ENCODE assay signal across 8 mouse cellular contexts in the genomic region with DNA sequence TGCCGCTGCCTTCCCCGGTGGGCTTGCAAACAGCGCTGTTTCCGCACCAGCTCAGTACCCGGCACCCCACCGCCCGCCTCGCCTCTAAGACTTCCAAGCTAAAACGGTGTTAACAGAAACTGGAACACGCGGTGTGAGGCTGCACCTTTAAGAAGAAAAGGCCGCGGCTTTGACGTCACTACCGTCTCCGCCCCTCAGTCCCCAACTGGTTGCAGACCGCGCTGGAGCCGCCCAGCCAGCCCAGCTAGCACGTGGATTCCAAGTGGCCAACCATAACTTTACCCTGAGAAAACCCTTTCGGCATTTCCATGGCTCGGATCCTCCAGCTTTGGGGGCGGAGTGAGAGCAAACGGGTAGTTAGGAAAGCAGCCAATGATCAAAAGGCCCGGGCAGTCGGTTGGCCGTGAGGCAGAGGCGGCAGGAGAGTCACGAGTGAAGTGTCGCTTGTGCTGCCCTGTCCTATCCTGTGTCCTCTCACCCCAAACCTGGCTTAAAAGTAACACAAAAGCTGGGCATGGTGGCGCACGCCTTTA. TPM values are rescaled to one million over a fixed set of nuclear protein-coding genes. Genes with fewer than 3 reads are reported as not detected.
DNase-seq lines count a peak whose midpoint lies in the region; ATAC-seq lines count a peak whose summit lies in the region.

No protein-coding gene starts in this region.

- H3K27ac ChIP-seq in heart, embryonic 14.5 days (replicated peaks in 1 of 2; ENCODE audit: control insufficient read depth in 1 of 2, insufficient read depth in 1 of 2, low read depth in 2 of 2, low read length in 2 of 2) = peak overlapping the region; percentile 99
- H3K27ac ChIP-seq in liver, embryonic 13.5 days = peak overlapping the region; percentile 97
- peak overlapping the region; percentile 90 for H3K27ac ChIP-seq in stomach, embryonic 16.5 days (ENCODE audit: low read length)

- DNase-seq in c-Kit-negative CD71-positive TER-119-positive erythroid progenitor cells, embryonic 14.5 days (ENCODE audit: low read depth, low spot score) = peak; percentile 97
- peak; percentile 98 for DNase-seq in fibroblast of lung, adult 2 months (ENCODE audit: low read depth)
- DNase-seq in kidney, postnatal 14 days = peak; percentile 99
- DNase-seq in liver, embryonic 13.5 days = peak; percentile 99
- DNase-seq in neural tube, embryonic 10.5 days (ENCODE audit: extremely low spot score, low spot score) = peak; percentile 98

- H3K4me1 ChIP-seq in heart, embryonic 14.5 days (ENCODE audit: control insufficient read depth in 2 of 2, insufficient read depth in 2 of 2, low read length in 2 of 2) = peaks cover 14 to 25% of the 10 kb centered on the region in 2 experiments
- peaks cover 65% of the 10 kb centered on the region for H3K4me1 ChIP-seq in liver, embryonic 13.5 days (replicated peaks)
- peaks cover 29% of the 10 kb centered on the region for H3K4me1 ChIP-seq in stomach, embryonic 16.5 days (ENCODE audit: control insufficient read depth, insufficient read depth, low read length)

- H3K4me3 ChIP-seq in heart, embryonic 14.5 days (ENCODE audit: control insufficient read depth in 1 of 2, insufficient read depth in 1 of 2, low read depth in 1 of 2, low read length in 2 of 2) = peak overlapping the region; percentile 79 to 88
- peak overlapping the region; percentile 87 for H3K4me3 ChIP-seq in liver, embryonic 13.5 days (replicated peaks)
- H3K4me3 ChIP-seq in stomach, embryonic 16.5 days (replicated peaks; ENCODE audit: low read length) = peak overlapping the region; percentile 93

- peak overlapping the region; percentile 94 for H3K9ac ChIP-seq in heart, embryonic 14.5 days (ENCODE audit: low read length)
- peak overlapping the region; percentile 96 for H3K9ac ChIP-seq in liver, embryonic 13.5 days
- H3K9ac ChIP-seq in stomach, embryonic 16.5 days (ENCODE audit: low read length) = peak overlapping the region; percentile 90

- WGBS in heart, embryonic 14.5 days = under 1% methylated on average over 32 of the region's 32 CpGs
- under 1% methylated on average over 32 of the region's 32 CpGs for WGBS in liver, embryonic 13.5 days (ENCODE audit: insufficient replicate concordance)
- WGBS in stomach, embryonic 16.5 days = under 1% methylated on average over 32 of the region's 32 CpGs

- no peaks in the 10 kb centered on the region for H3K9me3 ChIP-seq in heart, embryonic 14.5 days (ENCODE audit: control insufficient read depth, low read length)
- no peaks in the 10 kb centered on the region for H3K9me3 ChIP-seq in liver, embryonic 13.5 days (replicated peaks)
- no peaks in the 10 kb centered on the region for H3K9me3 ChIP-seq in stomach, embryonic 16.5 days (replicated peaks; ENCODE audit: control insufficient read depth, low read length)

- H3K27me3 ChIP-seq in heart, embryonic 14.5 days (ENCODE audit: control insufficient read depth, insufficient read depth, low read length) = no peaks in the 10 kb centered on the region
- H3K27me3 ChIP-seq in liver, embryonic 13.5 days = peaks cover 5% of the 10 kb centered on the region
- no peaks in the 10 kb centered on the region for H3K27me3 ChIP-seq in stomach, embryonic 16.5 days (ENCODE audit: control insufficient read depth, insufficient read depth, low read length)

- peak; percentile 92 for ATAC-seq in CD4-positive, CD25-positive, alpha-beta regulatory T cell, adult 4 months
- peak; percentile 86 for ATAC-seq in heart, embryonic 14.5 days (ENCODE audit: insufficient number of reproducible peaks, insufficient read depth, low FRiP score, low read depth)
- ATAC-seq in liver, embryonic 13.5 days (ENCODE audit: low read depth) = peak; percentile 88
- peak; percentile 95 for ATAC-seq in stomach, embryonic 16.5 days (ENCODE audit: insufficient read depth, low FRiP score)

- peaks cover 27% of the 10 kb centered on the region for H3K36me3 ChIP-seq in heart, embryonic 14.5 days (ENCODE audit: control insufficient read depth, insufficient read depth, low read length)
- peaks cover 29% of the 10 kb centered on the region for H3K36me3 ChIP-seq in liver, embryonic 13.5 days
- peaks cover 4% of the 10 kb centered on the region; the same call in 1 of the 2 replicates for H3K36me3 ChIP-seq in stomach, embryonic 16.5 days (ENCODE audit: control insufficient read depth, insufficient read depth, low read length)

- H3K4me2 ChIP-seq in heart, embryonic 14.5 days (ENCODE audit: low read length) = peak overlapping the region; percentile 75
- peak overlapping the region; percentile 86 for H3K4me2 ChIP-seq in liver, embryonic 13.5 days
- H3K4me2 ChIP-seq in stomach, embryonic 16.5 days (ENCODE audit: low read depth, low read length) = peak overlapping the region; percentile 86

RNA-seq across cellular contexts. Expression of a gene that starts 0.7 kb away (rescaled TPM):
- 10 to 100 TPM; 44.0 to 44.2 TPM for polyA plus RNA-seq in CD4-positive, CD25-positive, alpha-beta regulatory T cell, adult 4 months (2017; shearing (Covaris generic))
- polyA plus RNA-seq in heart, embryonic 14.5 days (2014; fragmentation: Nextera tagmentation; extraction: Ambion mirVana) = 266 and 295 TPM in 2 replicates
- 388 and 390 TPM in 2 replicates for polyA plus RNA-seq in liver, embryonic 13.5 days (2015; fragmentation: Nextera tagmentation; extraction: Ambion mirVana)
- polyA plus RNA-seq in stomach, embryonic 16.5 days (2015; fragmentation: Nextera tagmentation; extraction: Ambion mirVana) = 239 and 243 TPM in 2 replicates

RNA-seq across cellular contexts. Expression of a gene that starts 15.2 kb away (rescaled TPM):
- 1 to 10 TPM; 3.3 to 3.5 TPM for polyA plus RNA-seq in CD4-positive, CD25-positive, alpha-beta regulatory T cell, adult 4 months (2017; shearing (Covaris generic))
- 0.81 and 1.2 TPM in 2 replicates for polyA plus RNA-seq in heart, embryonic 14.5 days (2014; fragmentation: Nextera tagmentation; extraction: Ambion mirVana)
- polyA plus RNA-seq in liver, embryonic 13.5 days (2015; fragmentation: Nextera tagmentation; extraction: Ambion mirVana) = 1.5 and 1.7 TPM in 2 replicates
- polyA plus RNA-seq in stomach, embryonic 16.5 days (2015; fragmentation: Nextera tagmentation; extraction: Ambion mirVana) = 6.8 and 7.6 TPM in 2 replicates

RNA-seq across cellular contexts. Expression of a gene that starts 21.7 kb away (rescaled TPM):
- polyA plus RNA-seq in CD4-positive, CD25-positive, alpha-beta regulatory T cell, adult 4 months (2017; shearing (Covaris generic)) = 10 to 100 TPM; 23.3 to 51.4 TPM
- 182 and 190 TPM in 2 replicates for polyA plus RNA-seq in heart, embryonic 14.5 days (2014; fragmentation: Nextera tagmentation; extraction: Ambion mirVana)
- polyA plus RNA-seq in liver, embryonic 13.5 days (2015; fragmentation: Nextera tagmentation; extraction: Ambion mirVana) = 59.5 and 63.3 TPM in 2 replicates
- 187 and 207 TPM in 2 replicates for polyA plus RNA-seq in stomach, embryonic 16.5 days (2015; fragmentation: Nextera tagmentation; extraction: Ambion mirVana)

RNA-seq across cellular contexts. Expression of a gene that starts 39.1 kb away (rescaled TPM):
- not detected for polyA plus RNA-seq in CD4-positive, CD25-positive, alpha-beta regulatory T cell, adult 4 months (2017; shearing (Covaris generic))
- polyA plus RNA-seq in heart, embryonic 14.5 days (2014; fragmentation: Nextera tagmentation; extraction: Ambion mirVana) = 4.6 and 7.9 TPM in 2 replicates
- 0.25 and 0.41 TPM in 2 replicates for polyA plus RNA-seq in liver, embryonic 13.5 days (2015; fragmentation: Nextera tagmentation; extraction: Ambion mirVana)
- polyA plus RNA-seq in stomach, embryonic 16.5 days (2015; fragmentation: Nextera tagmentation; extraction: Ambion mirVana) = 2.5 and 3.3 TPM in 2 replicates

RNA-seq across cellular contexts. Expression of a gene that starts 42.4 kb away (rescaled TPM):
- not detected for polyA plus RNA-seq in CD4-positive, CD25-positive, alpha-beta regulatory T cell, adult 4 months (2017; shearing (Covaris generic))
- polyA plus RNA-seq in heart, embryonic 14.5 days (2014; fragmentation: Nextera tagmentation; extraction: Ambion mirVana) = 5.6 and 11.8 TPM in 2 replicates
- polyA plus RNA-seq in liver, embryonic 13.5 days (2015; fragmentation: Nextera tagmentation; extraction: Ambion mirVana) = 734 and 914 TPM in 2 replicates
- polyA plus RNA-seq in stomach, embryonic 16.5 days (2015; fragmentation: Nextera tagmentation; extraction: Ambion mirVana) = 38.9 and 47.2 TPM in 2 replicates

Comparison
In these comparisons a context has a peak if more than half of its experiments do, and no peak if none do; other contexts are left out.
1. Peak in every context shown above with its lines: DNase-seq, ATAC-seq, H3K4me3 ChIP-seq and H3K27ac ChIP-seq.